Mouse (Mus musculus) heart, adult 2 months (tissue): ENCODE data around the gene Eya2.

Experiments used
- CTCF ChIP-seq: fragments of 200-600 bp; IDR thresholded peaks from 2 replicates; pipeline ENCODE4 v1.8.1; 2022; ENCODE audit warnings: antibody characterized with exemption, mild to moderate bottlenecking, moderate library complexity
- EP300 ChIP-seq: fragments of 200-500 bp; IDR thresholded peaks from 2 replicates; pipeline ENCODE4 v1.6.1; 2011; ENCODE audit warnings: low read depth, low read length, control low read depth; ENCODE audit not compliant: insufficient read depth
- POLR2A ChIP-seq: fragments of 200-500 bp; IDR thresholded peaks from 2 replicates; pipeline ENCODE4 v1.6.1; 2011; ENCODE audit warnings: mild to moderate bottlenecking, low read depth, low read length, control low read depth; ENCODE audit not compliant: insufficient read depth

GRCm38 (mm10) chr2:165594907-165595675 is at the start of gene Eya2:
- no peak for TF ChIP-seq CTCF
- no peak for TF ChIP-seq POLR2A
- no peak for TF ChIP-seq EP300
